Mouse (Mus musculus): Measurements from ENCODE around the gene Camsap2. TPM values are rescaled to one million over a fixed set of nuclear protein-coding genes. Genes with fewer than 3 reads are reported as not detected.

The Camsap2 gene
- polyA plus RNA-seq, 1 experiment, result not detected

- H3K4me3 ChIP-seq (ENCODE audit: insufficient read depth, low read depth, low read length), result no peak overlapping the region
- TF ChIP-seq CTCF (IDR thresholded peaks at IDR 0.05; ENCODE audit: insufficient read depth, low read depth, low read length) (no peak), POLR2A (IDR thresholded peaks at IDR 0.05; ENCODE audit: insufficient read depth, low read depth, low read length) (no peak)
- no peak overlapping the region for H3K27ac ChIP-seq (ENCODE audit: insufficient read depth, low read depth, low read length)
- H3K4me1 ChIP-seq (ENCODE audit: control insufficient read depth, insufficient read depth, low read length), result 0 out of 2 replicates have a peak, but pooled peaks cover 2% of the 10 kb centered on the region
- WGBS, result 70% methylated on average over 3 of the region's 3 CpGs
Observed at GRCm38 (mm10) chr1:136365986-136366385, 20.1 kb upstream of the Camsap2 start.

- H3K4me1 ChIP-seq (ENCODE audit: control insufficient read depth, insufficient read depth, low read length), result 0 out of 2 replicates have a peak, but pooled peaks cover 2% of the 10 kb centered on the region
- TF ChIP-seq CTCF (IDR thresholded peaks at IDR 0.05; ENCODE audit: insufficient read depth, low read depth, low read length), result no peak
- TF ChIP-seq POLR2A (IDR thresholded peaks at IDR 0.05; ENCODE audit: insufficient read depth, low read depth, low read length), result no peak
- H3K27ac ChIP-seq (ENCODE audit: insufficient read depth, low read depth, low read length), result no peak overlapping the region
- H3K4me3 ChIP-seq (ENCODE audit: insufficient read depth, low read depth, low read length), result no peak overlapping the region
- WGBS, result 59% methylated on average over 19 of the region's 19 CpGs
Observed at GRCm38 (mm10) chr1:136364711-136365110, 18.8 kb upstream of the Camsap2 start.

GRCm38 (mm10) chr1:136363035-136363434 is 17.1 kb upstream of the Camsap2 start:
- 0 out of 2 replicates have a peak, but pooled peaks cover 2% of the 10 kb centered on the region for H3K4me1 ChIP-seq (ENCODE audit: control insufficient read depth, insufficient read depth, low read length)
- no peak overlapping the region for H3K4me3 ChIP-seq (ENCODE audit: insufficient read depth, low read depth, low read length)
- WGBS, result 61% methylated on average over 6 of the region's 6 CpGs
- TF ChIP-seq CTCF (IDR thresholded peaks at IDR 0.05; ENCODE audit: insufficient read depth, low read depth, low read length) (no peak), POLR2A (IDR thresholded peaks at IDR 0.05; ENCODE audit: insufficient read depth, low read depth, low read length) (no peak)
- no peak overlapping the region for H3K27ac ChIP-seq (ENCODE audit: insufficient read depth, low read depth, low read length)

- peak overlapping the region; percentile 31 for H3K27ac ChIP-seq (ENCODE audit: insufficient read depth, low read depth, low read length)
- H3K4me1 ChIP-seq (ENCODE audit: control insufficient read depth, insufficient read depth, low read length), result 0 out of 2 replicates have a peak, but pooled peaks cover 2% of the 10 kb centered on the region
- TF ChIP-seq CTCF (IDR thresholded peaks at IDR 0.05; ENCODE audit: insufficient read depth, low read depth, low read length) (no peak), POLR2A (IDR thresholded peaks at IDR 0.05; ENCODE audit: insufficient read depth, low read depth, low read length) (no peak)
- 56% methylated on average over 8 of the region's 8 CpGs for WGBS
- H3K4me3 ChIP-seq (ENCODE audit: insufficient read depth, low read depth, low read length), result no peak overlapping the region
Observed at GRCm38 (mm10) chr1:136362567-136362966, 16.7 kb upstream of the Camsap2 start.

- no peak for TF ChIP-seq POLR2A (IDR thresholded peaks at IDR 0.05; ENCODE audit: insufficient read depth, low read depth, low read length)
- TF ChIP-seq CTCF (IDR thresholded peaks at IDR 0.05; ENCODE audit: insufficient read depth, low read depth, low read length), result no peak
- H3K4me3 ChIP-seq (ENCODE audit: insufficient read depth, low read depth, low read length), result no peak overlapping the region
- H3K4me1 ChIP-seq (ENCODE audit: control insufficient read depth, insufficient read depth, low read length), result 0 out of 2 replicates have a peak, but pooled peaks cover 2% of the 10 kb centered on the region
- H3K27ac ChIP-seq (ENCODE audit: insufficient read depth, low read depth, low read length), result no peak overlapping the region; the same call in 1 of the 2 replicates
- WGBS, result 63% methylated on average over 2 of the region's 2 CpGs
Observed at GRCm38 (mm10) chr1:136361373-136361772, 15.5 kb upstream of the Camsap2 start.

GRCm38 (mm10) chr1:136360909-136361308 is 15.0 kb upstream of the Camsap2 start:
- TF ChIP-seq CTCF (IDR thresholded peaks at IDR 0.05; ENCODE audit: insufficient read depth, low read depth, low read length), result no peak
- TF ChIP-seq POLR2A (IDR thresholded peaks at IDR 0.05; ENCODE audit: insufficient read depth, low read depth, low read length), result no peak
- Histone ChIP-seq H3K4me3 (ENCODE audit: insufficient read depth, low read depth, low read length) (no peak overlapping the region), H3K4me1 (ENCODE audit: control insufficient read depth, insufficient read depth, low read length) (0 out of 2 replicates have a peak, but pooled peaks cover 2% of the 10 kb centered on the region), H3K27ac (ENCODE audit: insufficient read depth, low read depth, low read length) (no peak overlapping the region)
- WGBS, result 93% methylated on average over 6 of the region's 6 CpGs

GRCm38 (mm10) chr1:136358841-136359360 is 13.0 kb upstream of the Camsap2 start:
- H3K4me3 ChIP-seq (ENCODE audit: insufficient read depth, low read depth, low read length), result no peak overlapping the region
- 83% methylated on average over 7 of the region's 7 CpGs for WGBS
- 0 out of 2 replicates have a peak, but pooled peaks cover 2% of the 10 kb centered on the region for H3K4me1 ChIP-seq (ENCODE audit: control insufficient read depth, insufficient read depth, low read length)
- H3K27ac ChIP-seq (ENCODE audit: insufficient read depth, low read depth, low read length), result no peak overlapping the region
- TF ChIP-seq CTCF (IDR thresholded peaks at IDR 0.05; ENCODE audit: insufficient read depth, low read depth, low read length) (no peak), POLR2A (IDR thresholded peaks at IDR 0.05; ENCODE audit: insufficient read depth, low read depth, low read length) (no peak)

- TF ChIP-seq CTCF (IDR thresholded peaks at IDR 0.05; ENCODE audit: insufficient read depth, low read depth, low read length) (no peak), POLR2A (IDR thresholded peaks at IDR 0.05; ENCODE audit: insufficient read depth, low read depth, low read length) (no peak)
- no peaks in the 10 kb centered on the region for H3K4me1 ChIP-seq (ENCODE audit: control insufficient read depth, insufficient read depth, low read length)
- H3K27ac ChIP-seq (ENCODE audit: insufficient read depth, low read depth, low read length), result no peak overlapping the region
- WGBS, result 91% methylated on average over 4 of the region's 4 CpGs
- no peak overlapping the region for H3K4me3 ChIP-seq (ENCODE audit: insufficient read depth, low read depth, low read length)
Observed at GRCm38 (mm10) chr1:136355651-136356050, 9.7 kb upstream of the Camsap2 start.

- TF ChIP-seq POLR2A (IDR thresholded peaks at IDR 0.05; ENCODE audit: insufficient read depth, low read depth, low read length) (no peak), CTCF (IDR thresholded peaks at IDR 0.05; ENCODE audit: insufficient read depth, low read depth, low read length) (no peak)
- Histone ChIP-seq H3K4me1 (ENCODE audit: control insufficient read depth, insufficient read depth, low read length) (no peaks in the 10 kb centered on the region), H3K27ac (ENCODE audit: insufficient read depth, low read depth, low read length) (no peak overlapping the region), H3K4me3 (ENCODE audit: insufficient read depth, low read depth, low read length) (no peak overlapping the region)
- 58% methylated on average over 3 of the region's 3 CpGs for WGBS
Observed at GRCm38 (mm10) chr1:136350699-136351200, 4.8 kb upstream of the Camsap2 start.

Measured in olfactory bulb, adult 2 months (tissue).